Mouse (Mus musculus): ENCODE measurements around the gene Slc35b3. TPM values are rescaled to one million over a fixed set of nuclear protein-coding genes. Genes with fewer than 3 reads are reported as not detected.
A peak's percentile ranks its signal among the peaks of the same experiment; 100 is the strongest.

Slc35b3 gene
- polyA plus RNA-seq, 1 experiment from 2014 or later = 26.9 TPM

GRCm38 (mm10) chr13:38946296-38947012 lies 14.2 kb downstream of the Slc35b3 start:
- Histone ChIP-seq H3K9me3 (replicated peaks; ENCODE audit: control insufficient read depth, low read length) (no peaks in the 10 kb centered on the region), H3K27ac (ENCODE audit: low read depth, low read length) (peak overlapping the region; percentile 78), H3K27me3 (ENCODE audit: control insufficient read depth, insufficient read depth, low read length) (no peaks in the 10 kb centered on the region), H3K9ac (ENCODE audit: low read depth, low read length) (no peak overlapping the region), H3K4me2 (no peak overlapping the region), H3K36me3 (ENCODE audit: control insufficient read depth, insufficient read depth, low read length) (peaks cover 8% of the 10 kb centered on the region), H3K4me3 (ENCODE audit: low read depth, low read length) (no peak overlapping the region), H3K4me1 (ENCODE audit: control insufficient read depth, insufficient read depth, low read length) (peaks cover 8% of the 10 kb centered on the region; the same call in 1 of the 2 replicates)
- 52% methylated on average over 3 of the region's 3 CpGs for WGBS (ENCODE audit: insufficient replicate concordance)
- 0 out of 2 replicates have a peak, but pooled peaks have one; percentile 35 for ATAC-seq (replicated peaks; ENCODE audit: insufficient number of reproducible peaks, low FRiP score, low TSS enrichment)

GRCm38 (mm10) chr13:38945767-38946166 lies 14.9 kb downstream of the Slc35b3 start:
- no peak for ATAC-seq (replicated peaks; ENCODE audit: insufficient number of reproducible peaks, low FRiP score, low TSS enrichment)
- peaks cover 8% of the 10 kb centered on the region; the same call in 1 of the 2 replicates for H3K4me1 ChIP-seq (ENCODE audit: control insufficient read depth, insufficient read depth, low read length)
- H3K27me3 ChIP-seq (ENCODE audit: control insufficient read depth, insufficient read depth, low read length) = no peaks in the 10 kb centered on the region
- peaks cover 7% of the 10 kb centered on the region for H3K36me3 ChIP-seq (ENCODE audit: control insufficient read depth, insufficient read depth, low read length)
- no peaks in the 10 kb centered on the region for H3K9me3 ChIP-seq (replicated peaks; ENCODE audit: control insufficient read depth, low read length)
- no peak overlapping the region for H3K9ac ChIP-seq (ENCODE audit: low read depth, low read length)
- WGBS (ENCODE audit: insufficient replicate concordance) = 68% methylated on average over 1 of the region's 1 CpGs
- no peak overlapping the region for H3K4me3 ChIP-seq (ENCODE audit: low read depth, low read length)
- no peak overlapping the region for H3K4me2 ChIP-seq
- peak overlapping the region; percentile 78 for H3K27ac ChIP-seq (ENCODE audit: low read depth, low read length)

- WGBS (ENCODE audit: insufficient replicate concordance) = 76% methylated on average over 6 of the region's 6 CpGs
- peaks cover 8% of the 10 kb centered on the region; the same call in 1 of the 2 replicates for H3K4me1 ChIP-seq (ENCODE audit: control insufficient read depth, insufficient read depth, low read length)
- H3K27ac ChIP-seq (ENCODE audit: low read depth, low read length) = no peak overlapping the region
- H3K4me3 ChIP-seq (ENCODE audit: low read depth, low read length) = no peak overlapping the region
- H3K27me3 ChIP-seq (ENCODE audit: control insufficient read depth, insufficient read depth, low read length) = no peaks in the 10 kb centered on the region
- no peak for ATAC-seq (replicated peaks; ENCODE audit: insufficient number of reproducible peaks, low FRiP score, low TSS enrichment)
- H3K36me3 ChIP-seq (ENCODE audit: control insufficient read depth, insufficient read depth, low read length) = peaks cover 5% of the 10 kb centered on the region
- no peak overlapping the region for H3K9ac ChIP-seq (ENCODE audit: low read depth, low read length)
- no peaks in the 10 kb centered on the region for H3K9me3 ChIP-seq (replicated peaks; ENCODE audit: control insufficient read depth, low read length)
- H3K4me2 ChIP-seq = no peak overlapping the region
These were observed 15.7 kb downstream of the Slc35b3 start for GRCm38 (mm10) chr13:38944951-38945350.

GRCm38 (mm10) chr13:38941786-38942185 lies 18.9 kb downstream of the Slc35b3 start:
- 89% methylated on average over 4 of the region's 4 CpGs for whole genome bisulfite sequencing (ENCODE audit: insufficient replicate concordance)
- Histone ChIP-seq H3K9me3 (replicated peaks; ENCODE audit: control insufficient read depth, low read length) (no peaks in the 10 kb centered on the region), H3K27ac (ENCODE audit: low read depth, low read length) (no peak overlapping the region), H3K4me2 (no peak overlapping the region), H3K4me3 (ENCODE audit: low read depth, low read length) (no peak overlapping the region), H3K36me3 (ENCODE audit: control insufficient read depth, insufficient read depth, low read length) (peaks cover 5% of the 10 kb centered on the region), H3K4me1 (ENCODE audit: control insufficient read depth, insufficient read depth, low read length) (peaks cover 8% of the 10 kb centered on the region; the same call in 1 of the 2 replicates), H3K27me3 (ENCODE audit: control insufficient read depth, insufficient read depth, low read length) (no peaks in the 10 kb centered on the region), H3K9ac (ENCODE audit: low read depth, low read length) (no peak overlapping the region)
- ATAC-seq (replicated peaks; ENCODE audit: insufficient number of reproducible peaks, low FRiP score, low TSS enrichment) = no peak

GRCm38 (mm10) chr13:38941280-38941679 lies 19.4 kb downstream of the Slc35b3 start:
- ATAC-seq (replicated peaks; ENCODE audit: insufficient number of reproducible peaks, low FRiP score, low TSS enrichment) = no peak
- H3K4me1 ChIP-seq (ENCODE audit: control insufficient read depth, insufficient read depth, low read length) = peaks cover 3% of the 10 kb centered on the region; the same call in 1 of the 2 replicates
- no peaks in the 10 kb centered on the region for H3K27me3 ChIP-seq (ENCODE audit: control insufficient read depth, insufficient read depth, low read length)
- no peaks in the 10 kb centered on the region for H3K9me3 ChIP-seq (replicated peaks; ENCODE audit: control insufficient read depth, low read length)
- no peak overlapping the region for H3K27ac ChIP-seq (ENCODE audit: low read depth, low read length)
- H3K4me3 ChIP-seq (ENCODE audit: low read depth, low read length) = no peak overlapping the region
- WGBS (ENCODE audit: insufficient replicate concordance) = 88% methylated on average over 19 of the region's 19 CpGs
- no peak overlapping the region for H3K4me2 ChIP-seq
- H3K9ac ChIP-seq (ENCODE audit: low read depth, low read length) = no peak overlapping the region
- peaks cover 5% of the 10 kb centered on the region for H3K36me3 ChIP-seq (ENCODE audit: control insufficient read depth, insufficient read depth, low read length)

- Histone ChIP-seq H3K27ac (ENCODE audit: low read depth, low read length) (no peak overlapping the region), H3K36me3 (ENCODE audit: control insufficient read depth, insufficient read depth, low read length) (peaks cover 6% of the 10 kb centered on the region), H3K4me1 (ENCODE audit: control insufficient read depth, insufficient read depth, low read length) (no peaks in the 10 kb centered on the region), H3K4me2 (no peak overlapping the region), H3K9ac (ENCODE audit: low read depth, low read length) (no peak overlapping the region), H3K9me3 (replicated peaks; ENCODE audit: control insufficient read depth, low read length) (no peaks in the 10 kb centered on the region), H3K4me3 (ENCODE audit: low read depth, low read length) (no peak overlapping the region), H3K27me3 (ENCODE audit: control insufficient read depth, insufficient read depth, low read length) (no peaks in the 10 kb centered on the region)
- no peak for ATAC-seq (replicated peaks; ENCODE audit: insufficient number of reproducible peaks, low FRiP score, low TSS enrichment)
- 93% methylated on average over 2 of the region's 2 CpGs for WGBS (ENCODE audit: insufficient replicate concordance)
These were observed 22.2 kb downstream of the Slc35b3 start for GRCm38 (mm10) chr13:38938433-38938832.

GRCm38 (mm10) chr13:38936860-38937471 lies 23.7 kb downstream of the Slc35b3 start:
- ATAC-seq (replicated peaks; ENCODE audit: insufficient number of reproducible peaks, low FRiP score, low TSS enrichment) = no peak
- Histone ChIP-seq H3K27ac (ENCODE audit: low read depth, low read length) (no peak overlapping the region), H3K36me3 (ENCODE audit: control insufficient read depth, insufficient read depth, low read length) (peaks cover 11% of the 10 kb centered on the region; the same call in 1 of the 2 replicates), H3K9ac (ENCODE audit: low read depth, low read length) (no peak overlapping the region), H3K4me2 (no peak overlapping the region), H3K4me1 (ENCODE audit: control insufficient read depth, insufficient read depth, low read length) (no peaks in the 10 kb centered on the region), H3K27me3 (ENCODE audit: control insufficient read depth, insufficient read depth, low read length) (no peaks in the 10 kb centered on the region), H3K4me3 (ENCODE audit: low read depth, low read length) (no peak overlapping the region), H3K9me3 (replicated peaks; ENCODE audit: control insufficient read depth, low read length) (no peaks in the 10 kb centered on the region)
- WGBS (ENCODE audit: insufficient replicate concordance) = 76% methylated on average over 10 of the region's 10 CpGs

- no peak overlapping the region for H3K4me2 ChIP-seq
- no peak overlapping the region for H3K4me3 ChIP-seq (ENCODE audit: low read depth, low read length)
- no peaks in the 10 kb centered on the region for H3K27me3 ChIP-seq (ENCODE audit: control insufficient read depth, insufficient read depth, low read length)
- no peak overlapping the region for H3K9ac ChIP-seq (ENCODE audit: low read depth, low read length)
- no peaks in the 10 kb centered on the region for H3K9me3 ChIP-seq (replicated peaks; ENCODE audit: control insufficient read depth, low read length)
- H3K27ac ChIP-seq (ENCODE audit: low read depth, low read length) = no peak overlapping the region
- H3K36me3 ChIP-seq (ENCODE audit: control insufficient read depth, insufficient read depth, low read length) = peaks cover 11% of the 10 kb centered on the region; the same call in 1 of the 2 replicates
- 86% methylated on average over 10 of the region's 10 CpGs for WGBS (ENCODE audit: insufficient replicate concordance)
- ATAC-seq (replicated peaks; ENCODE audit: insufficient number of reproducible peaks, low FRiP score, low TSS enrichment) = no peak
- H3K4me1 ChIP-seq (ENCODE audit: control insufficient read depth, insufficient read depth, low read length) = no peaks in the 10 kb centered on the region
These were observed 24.7 kb downstream of the Slc35b3 start for GRCm38 (mm10) chr13:38935856-38936446.
